Mouse (Mus musculus) retina, embryonic 14.5 days (tissue): ENCODE measurements around the gene Kiss1r.

ENCODE experiments used
- DNase-seq: peaks from one replicate; pipeline ENCODE4 v3.0.0-alpha.2; 2015; ENCODE audit warnings: low spot score

The Kiss1r gene

GRCm38 (mm10) chr10:79897316-79898245 lies 19.2 kb upstream of the Kiss1r start:
- DNase-seq: no peak

GRCm38 (mm10) chr10:79900951-79901410 lies 15.8 kb upstream of the Kiss1r start:
- DNase-seq: peak; percentile 92

DNA sequence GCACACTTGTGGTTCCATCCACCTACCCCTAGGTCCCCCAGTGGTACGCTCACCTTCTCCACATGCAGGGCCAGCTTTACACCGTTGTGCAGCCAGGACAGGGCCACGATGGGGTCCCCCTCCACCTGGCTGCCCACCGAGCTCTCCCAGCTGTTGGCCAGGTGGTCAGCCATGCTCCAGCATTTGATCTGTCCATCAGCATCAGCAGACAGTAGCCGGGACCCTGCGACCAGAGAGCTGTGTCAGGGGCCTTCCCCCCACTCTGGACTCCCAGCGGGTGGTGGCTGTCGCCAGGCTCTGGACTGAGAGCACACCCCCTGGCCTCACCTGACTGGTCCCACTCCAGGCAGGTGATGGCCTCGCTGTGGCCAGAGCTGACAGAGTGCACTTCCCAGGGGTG lies 10.1 kb upstream of the Kiss1r start:
- DNase-seq: no peak

- no peak for DNase-seq
Measured at GRCm38 (mm10) chr10:79907415-79907814, 9.4 kb upstream of the Kiss1r start.

DNA sequence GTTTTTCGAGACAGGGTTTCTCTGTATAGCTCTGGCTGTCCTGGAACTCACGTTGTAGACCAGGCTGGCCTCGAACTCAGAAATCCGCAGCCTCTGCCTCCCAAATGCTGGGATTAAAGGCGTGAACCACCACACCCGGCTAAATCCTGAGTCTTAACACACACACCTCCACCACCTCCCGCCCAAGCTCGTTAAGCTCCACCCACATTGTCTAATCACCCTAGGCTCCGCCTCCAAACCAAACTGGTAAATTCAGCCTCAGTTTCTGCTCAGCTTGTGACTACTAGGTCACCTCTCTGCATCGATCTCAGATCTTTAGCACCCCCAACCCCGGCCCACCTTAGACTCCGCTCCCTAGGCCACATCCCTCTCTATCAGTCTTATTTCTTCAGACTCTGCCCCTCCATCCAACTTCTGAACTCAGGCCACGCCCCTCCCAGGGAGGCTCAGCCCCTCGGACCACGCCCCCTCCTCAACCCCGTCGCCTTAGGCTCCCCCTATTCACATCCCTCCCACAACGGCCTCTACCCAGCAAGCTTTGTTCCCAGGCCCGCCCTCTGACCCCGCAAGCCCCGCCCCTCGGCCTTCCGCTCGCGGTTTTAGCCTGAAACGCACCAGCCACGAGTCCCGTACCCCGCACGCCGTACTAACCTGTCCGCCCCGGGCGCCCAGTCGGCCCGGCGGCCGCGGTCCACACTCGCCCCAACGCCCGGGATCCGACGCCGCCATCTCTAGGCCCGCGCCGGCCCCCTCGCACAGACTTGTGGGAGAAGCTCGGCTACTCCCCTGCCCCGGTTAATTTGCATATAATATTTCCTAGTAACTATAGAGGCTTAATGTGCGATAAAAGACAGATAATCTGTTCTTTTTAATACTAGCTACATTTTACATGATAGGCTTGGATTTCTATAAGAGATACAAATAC lies 8.3 kb upstream of the Kiss1r start, which contains the start of gene Med16:
Med16 (minus strand) TSS at position 757 of the 925 bp plus-strand sequence.
- peak; percentile 98 for DNase-seq

DNA sequence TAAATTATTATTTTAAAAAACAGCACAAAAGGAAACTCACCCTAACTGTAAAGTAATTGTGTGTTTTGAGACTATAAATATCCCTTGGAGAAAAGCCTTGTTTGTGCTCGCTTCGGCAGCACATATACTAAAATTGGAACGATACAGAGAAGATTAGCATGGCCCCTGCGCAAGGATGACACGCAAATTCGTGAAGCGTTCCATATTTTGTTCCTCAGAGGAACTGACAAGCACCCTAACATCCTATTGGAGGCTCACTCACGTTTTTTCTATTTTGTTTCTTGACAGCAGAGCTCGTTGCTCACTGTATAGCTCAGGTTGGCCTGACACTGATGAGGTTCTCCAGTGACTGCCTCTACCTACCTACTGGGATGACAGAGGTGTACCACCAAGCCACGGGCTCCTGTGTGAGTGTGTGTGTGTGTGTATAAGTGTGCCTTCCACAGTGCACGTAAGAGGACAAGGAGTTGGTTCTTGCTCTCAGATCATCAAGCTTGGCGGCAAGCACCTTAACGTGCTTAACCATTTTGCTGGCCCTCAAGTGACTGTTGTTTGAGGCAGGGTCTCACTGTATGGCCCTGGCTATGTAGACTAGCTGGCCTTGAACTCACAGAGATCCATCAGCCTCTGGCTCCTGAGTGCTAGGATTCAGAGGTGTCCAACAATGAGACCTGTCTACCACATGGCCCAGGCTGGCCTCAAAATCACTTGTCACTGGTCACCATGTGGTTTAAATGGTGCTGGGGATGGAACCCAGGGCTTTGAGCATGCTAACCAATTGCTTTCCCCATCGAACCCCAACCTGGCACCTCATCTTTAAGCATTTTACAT lies 7.5 kb upstream of the Kiss1r start:
- no peak for DNase-seq

DNA sequence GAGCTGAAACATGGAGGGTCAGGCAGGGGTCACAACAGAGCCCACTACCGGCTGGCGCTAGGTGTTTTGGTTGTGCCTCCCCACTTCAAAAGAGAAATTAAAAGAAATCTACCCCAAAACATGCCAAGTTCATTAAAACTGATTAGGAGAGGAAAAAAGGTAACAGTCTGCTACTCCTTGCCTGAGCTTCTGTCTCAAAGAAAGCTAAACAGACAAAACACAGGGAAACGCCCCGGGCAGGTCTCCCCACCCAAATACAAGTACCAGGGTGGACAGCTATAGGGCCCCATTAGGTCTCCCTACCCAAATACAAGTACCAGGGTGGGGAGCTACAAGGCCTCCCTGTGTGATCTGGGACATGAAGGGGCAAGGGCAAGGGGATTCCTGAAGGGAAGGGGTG lies 6.2 kb upstream of the Kiss1r start, which contains the start of gene Gm26602:
Gm26602 (plus strand) TSS at position 301 of the 400 bp plus-strand sequence.
- DNase-seq: no peak

DNA sequence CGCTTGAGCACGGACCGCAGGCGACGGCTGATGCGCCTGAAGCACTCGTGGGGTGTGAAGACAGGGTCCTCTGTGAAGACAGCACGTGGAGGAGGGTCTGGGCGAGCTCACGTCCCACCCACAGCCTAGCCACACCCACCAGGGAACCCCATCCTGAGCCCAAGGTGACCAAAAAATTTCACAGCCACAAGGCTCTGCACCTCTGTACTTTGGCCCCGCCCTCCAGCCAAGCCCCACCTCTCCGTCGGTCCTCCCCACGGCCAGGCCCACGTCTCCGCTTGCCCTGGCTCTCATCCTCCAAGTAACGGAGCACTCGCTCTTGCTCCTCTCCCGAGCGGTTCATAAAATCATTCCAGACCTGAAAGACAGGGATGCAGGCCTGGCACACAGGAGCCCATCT lies 4.4 kb upstream of the Kiss1r start:
- no peak for DNase-seq

GRCm38 (mm10) chr10:79914131-79914947 lies 2.4 kb upstream of the Kiss1r start:
- no peak for DNase-seq

GRCm38 (mm10) chr10:79914948-79915596 lies 1.7 kb upstream of the Kiss1r start:
- DNase-seq: no peak

GRCm38 (mm10) chr10:79916081-79916480 lies 690 bp upstream of the Kiss1r start:
- DNase-seq: no peak

- DNase-seq: no peak
Measured at GRCm38 (mm10) chr10:79917532-79918100, 845 bp downstream of the Kiss1r start.

GRCm38 (mm10) chr10:79918231-79919078 lies 1.7 kb downstream of the Kiss1r start:
- DNase-seq: peak; percentile 42

GRCm38 (mm10) chr10:79919251-79919849 lies 2.6 kb downstream of the Kiss1r start:
- DNase-seq: no peak

DNA sequence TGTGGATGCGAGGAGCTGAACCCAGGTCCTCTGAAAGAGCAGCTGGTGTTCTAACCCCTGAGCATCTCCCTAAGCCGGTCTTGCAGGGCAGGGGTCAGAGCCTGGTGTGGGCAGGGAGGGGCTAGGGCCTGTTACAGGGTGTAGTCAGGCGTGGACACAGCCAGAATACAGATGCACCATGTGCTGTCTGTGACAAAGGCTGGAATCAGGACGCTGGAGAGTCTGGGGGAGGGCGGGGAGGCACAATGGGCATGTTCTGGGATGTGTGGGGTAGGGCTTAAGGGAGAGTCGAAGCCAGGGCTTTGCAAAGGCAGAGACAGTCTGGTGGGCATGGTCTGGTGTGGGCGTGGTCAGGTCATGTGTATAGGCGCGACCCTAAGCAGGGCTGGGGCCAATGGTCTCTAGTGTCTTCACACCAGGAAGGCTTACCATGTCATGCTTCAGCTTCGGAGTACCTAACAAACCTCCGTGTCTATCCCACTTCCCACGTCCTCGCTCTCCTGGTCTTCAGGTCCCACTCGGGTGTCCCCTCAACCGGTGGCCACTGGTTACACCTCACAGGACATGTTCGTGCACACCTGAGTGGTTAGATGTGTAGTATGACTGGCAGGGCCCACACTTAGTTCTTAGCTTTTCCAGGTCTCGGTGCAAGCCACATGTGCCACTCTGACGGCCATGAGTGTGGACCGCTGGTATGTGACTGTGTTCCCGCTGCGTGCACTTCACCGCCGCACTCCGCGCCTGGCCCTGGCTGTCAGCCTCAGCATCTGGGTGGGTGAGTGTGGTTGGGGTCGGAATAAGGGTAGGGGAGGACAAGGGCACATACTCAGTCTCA lies 3.5 kb downstream of the Kiss1r start:
- DNase-seq: peak; percentile 50

DNA sequence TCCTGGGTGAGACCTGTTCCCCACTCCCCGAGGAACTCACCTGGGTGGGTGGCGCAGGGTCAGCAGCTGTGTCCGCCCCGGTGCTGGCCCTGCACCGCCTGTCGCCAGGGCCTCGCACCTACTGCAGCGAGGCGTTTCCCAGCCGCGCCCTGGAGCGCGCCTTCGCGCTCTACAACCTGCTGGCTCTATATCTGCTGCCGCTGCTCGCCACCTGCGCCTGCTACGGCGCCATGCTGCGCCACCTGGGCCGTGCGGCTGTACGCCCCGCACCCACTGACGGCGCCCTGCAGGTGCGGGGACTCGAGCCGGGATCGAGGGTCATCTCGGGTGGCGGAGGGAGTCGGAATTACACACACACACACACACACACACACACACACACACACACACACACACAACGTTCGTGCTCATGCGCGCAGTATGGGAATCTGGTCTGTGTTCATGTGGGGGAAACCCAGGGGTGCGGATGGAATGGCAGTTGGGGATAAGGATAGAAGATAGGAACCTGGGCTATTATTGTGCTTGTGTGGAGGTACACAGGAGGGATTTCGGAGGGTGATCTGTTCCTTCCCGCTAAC lies 4.3 kb downstream of the Kiss1r start, which contains the start of gene R3hdm4:
R3hdm4 (minus strand) TSS at position 251 of the 578 bp plus-strand sequence.
- peak; percentile 47 for DNase-seq

GRCm38 (mm10) chr10:79921572-79921971 lies 4.8 kb downstream of the Kiss1r start:
- peak; percentile 47 for DNase-seq
